ENCODE assay signal across 9 mouse cellular contexts in genomic region chr13:30501860-30502395, GRCm38 (mm10). TPM values are rescaled to one million over a fixed set of nuclear protein-coding genes. Genes with fewer than 3 reads are reported as not detected.
A peak's percentile ranks its signal among the peaks of the same experiment; 100 is the strongest.
DNase-seq lines count a peak whose midpoint lies in the region; ATAC-seq and TF ChIP-seq lines count a peak whose summit lies in the region.
"Had no signal": no experiment of that assay in that cellular context is flagged by ENCODE, and none has a peak within 500 bp of the region (broad histone marks: within the 10 kb centered on the region; RNA-seq: fewer than 3 reads in every experiment).

No protein-coding gene starts in this region.

- peak; percentile 58 for DNase-seq in embryo, embryonic 10 days (ENCODE audit: low spot score)
- DNase-seq in embryo, embryonic 9.5 days (ENCODE audit: extremely low spot score): no peak
- DNase-seq in kidney, postnatal 36 days: peak; percentile 16 to 35
- DNase-seq in G1E (ENCODE audit: low spot score): peak; percentile 1
- DNase-seq in lung, postnatal 0 days (ENCODE audit: low spot score): peak; percentile 69
- no peak for DNase-seq in neural tube, embryonic 10.5 days (ENCODE audit: extremely low spot score, low spot score)
- DNase-seq in spleen, adult 12 weeks (ENCODE audit: low spot score): no peak
- DNase-seq: liver, embryonic 13.5 days had no signal

- WGBS in kidney, embryonic 14.5 days: 39% methylated on average over 7 of the region's 7 CpGs
- WGBS in lung, postnatal 0 days: 33% methylated on average over 7 of the region's 7 CpGs

- H3K36me3 ChIP-seq in kidney, embryonic 14.5 days (ENCODE audit: control insufficient read depth, insufficient read depth, low read length): no peaks in the 10 kb centered on the region
- no peaks in the 10 kb centered on the region for H3K36me3 ChIP-seq in G1E (replicated peaks)
- H3K36me3 ChIP-seq in lung, postnatal 0 days (ENCODE audit: insufficient read depth, low read length): no peaks in the 10 kb centered on the region
- H3K36me3 ChIP-seq: liver, embryonic 13.5 days had no signal

- no peaks in the 10 kb centered on the region for H3K9me3 ChIP-seq in kidney, embryonic 14.5 days (ENCODE audit: control insufficient read depth, low read length)
- H3K9me3 ChIP-seq in G1E (replicated peaks): no peaks in the 10 kb centered on the region
- H3K9me3 ChIP-seq in lung, postnatal 0 days (ENCODE audit: low read length): no peaks in the 10 kb centered on the region
- H3K9me3 ChIP-seq: liver, embryonic 13.5 days had no signal

- no peaks in the 10 kb centered on the region for H3K27me3 ChIP-seq in kidney, embryonic 14.5 days (ENCODE audit: control insufficient read depth, insufficient read depth, low read length)
- H3K27me3 ChIP-seq in G1E (ENCODE audit: insufficient read depth, low read length): peaks cover 6% of the 10 kb centered on the region; the same call in 1 of the 2 replicates
- H3K27me3 ChIP-seq in lung, postnatal 0 days (replicated peaks; ENCODE audit: insufficient read depth, low read length): no peaks in the 10 kb centered on the region
- H3K27me3 ChIP-seq: liver, embryonic 13.5 days had no signal

- H3K4me3 ChIP-seq in kidney, embryonic 14.5 days (ENCODE audit: low read length): no peak overlapping the region
- no peak overlapping the region for H3K4me3 ChIP-seq in G1E (ENCODE audit: low read depth, low read length)
- no peak overlapping the region for H3K4me3 ChIP-seq in lung, postnatal 0 days (ENCODE audit: low read depth, low read length)
- H3K4me3 ChIP-seq: liver, embryonic 13.5 days had no signal

- no peak for ATAC-seq in kidney, embryonic 14.5 days (ENCODE audit: low FRiP score, low TSS enrichment)
- ATAC-seq in G1E (ENCODE audit: extremely low read depth, insufficient number of reproducible peaks, low FRiP score, poor library complexity, severe bottlenecking): no peak
- no peak for ATAC-seq in lung, postnatal 0 days

- no peaks in the 10 kb centered on the region for H3K4me1 ChIP-seq in kidney, embryonic 14.5 days (ENCODE audit: control insufficient read depth, insufficient read depth, low read length)
- H3K4me1 ChIP-seq in G1E (ENCODE audit: insufficient read depth, low read depth, low read length): peaks cover 4% of the 10 kb centered on the region
- no peaks in the 10 kb centered on the region for H3K4me1 ChIP-seq in lung, postnatal 0 days (ENCODE audit: insufficient read depth, low read depth, low read length)
- H3K4me1 ChIP-seq: liver, embryonic 13.5 days had no signal

- no peak overlapping the region for H3K9ac ChIP-seq in kidney, embryonic 14.5 days (ENCODE audit: low read depth, low read length)
- no peak overlapping the region for H3K9ac ChIP-seq in lung, postnatal 0 days (replicated peaks; ENCODE audit: low read depth)
- H3K9ac ChIP-seq: liver, embryonic 13.5 days had no signal

- TF ChIP-seq CTCF in G1E (IDR thresholded peaks at IDR 0.05; ENCODE audit: low read depth, low read length): no peak
- TF ChIP-seq CTCF in lung, postnatal 0 days (IDR thresholded peaks at IDR 0.05): peak; percentile 76

- no peak overlapping the region for H3K27ac ChIP-seq in kidney, embryonic 14.5 days (ENCODE audit: low read depth, low read length)
- H3K27ac ChIP-seq in lung, postnatal 0 days (ENCODE audit: low read length): no peak overlapping the region
- H3K27ac ChIP-seq: liver, embryonic 13.5 days had no signal

- no peak overlapping the region for H3K4me2 ChIP-seq in kidney, embryonic 14.5 days (replicated peaks; ENCODE audit: low read depth, low read length)
- no peak overlapping the region for H3K4me2 ChIP-seq in lung, postnatal 0 days (replicated peaks; ENCODE audit: low read depth, low read length)
- H3K4me2 ChIP-seq: liver, embryonic 13.5 days had no signal

- TF ChIP-seq EP300 in lung, postnatal 0 days (IDR thresholded peaks at IDR 0.05): no peak

RNA-seq across cellular contexts. Expression of gene Uqcrfs1, which starts 43.2 kb away (rescaled TPM):
- polyA plus RNA-seq in kidney, embryonic 14.5 days (2014; fragmentation: Nextera tagmentation; extraction: Ambion mirVana): 264 and 276 TPM in 2 replicates
- 61.2 and 65.3 TPM in 2 replicates for total RNA-seq in G1E (2014; fragmentation: Nextera tagmentation)
- total RNA-seq in G1E (2017): 158 and 166 TPM in 2 replicates
- 106 and 116 TPM in 2 replicates for polyA plus RNA-seq in G1E (2012)
- polyA plus RNA-seq in lung, postnatal 0 days (2015; fragmentation: Nextera tagmentation; extraction: Ambion mirVana): 169 and 179 TPM in 2 replicates

Comparison
In these comparisons a context has a peak if more than half of its experiments do, and no peak if none do; other contexts are left out.
1. DNase-seq: peak in embryo, embryonic 10 days (single experiment), kidney, postnatal 36 days (2 of 2), G1E (single experiment) and lung, postnatal 0 days (single experiment); none in embryo, embryonic 9.5 days (single experiment), neural tube, embryonic 10.5 days (single experiment) and spleen, adult 12 weeks (single experiment).